Mouse (Mus musculus) left cerebral cortex, adult 9 months (tissue): ENCODE data around the gene Gm45837.

ENCODE experiments used
- DNase-seq, 2 experiments: peaks; one replicate each; pipeline ENCODE4 v3.0.0; 2022; ENCODE audit warnings: low spot score in 2 of 2

Gm45837 gene

DNA sequence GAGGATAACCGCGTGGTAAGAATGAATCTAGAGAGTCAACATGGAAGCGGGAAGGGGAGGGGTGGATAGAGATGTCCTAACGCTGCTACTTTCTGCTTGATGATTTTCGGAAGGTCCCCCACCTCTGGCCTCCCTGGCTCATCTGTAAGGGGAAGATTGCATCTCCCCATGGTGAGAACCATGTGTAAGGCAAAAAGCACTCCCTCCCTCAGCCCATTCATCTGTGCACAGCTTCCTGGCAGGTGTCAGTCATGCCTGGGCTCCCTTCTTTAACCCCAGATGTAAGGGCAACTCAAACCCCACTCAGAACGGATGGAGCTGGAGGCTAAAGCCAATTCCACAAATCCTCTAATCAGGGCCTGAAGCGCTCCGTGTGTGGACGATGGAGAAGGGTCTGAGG lies 89.0 kb downstream of the Gm45837 start:
- DNase-seq = no peak

- no peak for DNase-seq
Observed at GRCm38 (mm10) chr7:101501236-101501635, 90.5 kb downstream of the Gm45837 start.

GRCm38 (mm10) chr7:101501675-101502074 lies 91.0 kb downstream of the Gm45837 start:
- no peak for DNase-seq

DNA sequence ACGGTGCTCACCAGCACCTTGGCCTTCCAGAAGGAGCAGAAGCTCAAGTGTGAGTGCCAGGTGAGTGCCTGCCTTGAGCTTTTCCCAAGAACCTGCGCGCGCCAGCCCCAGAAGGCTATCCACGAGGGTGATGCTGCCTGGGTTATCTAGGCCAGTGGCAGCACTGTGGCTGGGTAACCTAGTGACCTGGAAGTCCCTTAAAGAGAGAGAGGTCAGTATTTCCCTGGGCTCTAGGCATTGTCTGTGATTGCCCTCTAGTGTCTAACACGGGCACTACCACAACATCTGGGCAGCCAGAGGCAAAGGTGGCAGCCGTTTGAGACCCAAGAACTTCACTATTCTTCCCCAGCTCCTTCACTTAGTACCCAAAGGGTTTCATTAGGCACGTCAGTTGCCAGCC lies 92.7 kb downstream of the Gm45837 start:
- peak in 1 of 2 experiments; percentile 70 for DNase-seq

- DNase-seq = no peak
Observed at GRCm38 (mm10) chr7:101503803-101504202, 93.1 kb downstream of the Gm45837 start.

DNA sequence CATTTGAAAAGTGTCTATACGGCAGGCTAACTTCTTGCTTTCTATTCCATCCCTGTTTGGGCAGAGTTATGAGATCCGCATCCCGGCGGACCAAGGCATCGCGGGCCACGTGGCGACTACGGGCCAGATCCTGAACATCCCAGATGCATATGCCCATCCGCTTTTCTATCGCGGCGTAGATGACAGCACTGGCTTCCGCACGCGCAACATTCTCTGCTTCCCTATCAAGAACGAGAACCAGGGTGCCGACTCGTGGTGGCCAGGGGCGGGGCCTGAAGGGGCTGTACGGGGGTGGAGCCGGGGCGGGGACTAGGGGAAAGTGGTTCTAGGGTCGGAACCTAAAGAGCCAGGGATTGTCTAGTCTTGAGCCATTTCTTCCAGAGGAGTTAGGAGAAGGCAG lies 93.8 kb downstream of the Gm45837 start:
- no peak for DNase-seq

GRCm38 (mm10) chr7:101509212-101509611 lies 98.5 kb downstream of the Gm45837 start:
- DNase-seq = no peak

GRCm38 (mm10) chr7:101513655-101514054 lies 103.0 kb downstream of the Gm45837 start:
- DNase-seq = peak in 1 of 2 experiments; percentile 79

DNA sequence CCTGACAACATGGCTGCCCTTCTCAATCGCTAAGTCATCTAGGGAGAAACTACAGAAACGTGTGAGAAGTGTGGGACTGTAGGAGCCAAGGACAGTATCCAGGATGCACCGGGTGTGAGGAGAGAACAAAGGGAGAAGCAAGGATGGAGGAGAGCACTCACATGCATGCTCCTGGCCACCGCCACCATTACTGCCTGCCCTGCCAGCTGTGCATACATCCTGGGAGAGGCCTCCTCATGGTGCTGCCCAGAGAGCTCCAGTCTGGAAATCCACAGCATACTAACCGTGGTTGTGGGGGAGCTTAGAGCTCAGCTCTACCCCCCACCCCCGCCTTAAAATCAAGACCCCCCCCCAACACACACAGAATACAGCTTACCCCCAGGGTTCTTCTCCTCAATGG lies 104.1 kb downstream of the Gm45837 start:
- DNase-seq = no peak

DNA sequence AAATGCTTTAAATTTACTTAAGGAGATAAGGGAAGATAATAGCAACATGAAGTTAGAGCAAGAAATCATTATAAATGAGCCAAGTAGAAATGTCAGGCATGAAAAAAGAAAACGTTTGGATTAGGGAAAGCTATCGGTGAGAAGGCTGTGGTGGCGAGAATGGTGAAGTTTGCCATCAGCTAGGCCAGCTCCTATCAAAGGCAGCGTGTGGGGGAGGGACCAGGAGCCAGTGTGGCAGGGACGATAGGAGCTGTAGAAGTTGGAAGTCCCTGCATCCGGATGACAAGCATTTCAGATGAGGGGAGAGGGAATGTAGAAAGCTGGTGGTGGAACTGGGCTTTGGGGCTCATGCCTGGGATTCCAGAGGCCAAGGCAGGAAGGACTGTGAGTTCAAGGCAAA lies 104.6 kb downstream of the Gm45837 start:
- peak in 1 of 2 experiments; percentile 59 for DNase-seq

GRCm38 (mm10) chr7:101516460-101516859 lies 105.8 kb downstream of the Gm45837 start:
- DNase-seq = no peak

DNA sequence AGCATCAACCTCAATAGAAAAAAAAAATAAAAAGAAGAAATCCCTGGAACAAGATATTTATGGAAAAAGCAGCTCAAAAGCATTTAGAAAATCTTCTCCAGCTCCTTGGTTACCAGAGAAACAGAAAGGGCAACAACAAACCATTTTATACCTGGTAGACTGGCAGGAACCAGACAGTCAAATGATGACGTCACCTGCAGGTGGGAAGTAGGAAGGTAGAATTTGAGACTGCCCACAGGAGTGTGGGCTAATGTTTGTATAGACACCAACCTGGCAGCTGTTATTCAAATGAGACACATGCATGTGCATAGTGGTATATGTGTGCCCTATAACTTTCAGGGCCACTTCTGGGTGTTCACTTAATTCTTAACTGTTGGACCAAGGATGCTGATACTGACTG lies 111.0 kb downstream of the Gm45837 start:
- no peak for DNase-seq

DNA sequence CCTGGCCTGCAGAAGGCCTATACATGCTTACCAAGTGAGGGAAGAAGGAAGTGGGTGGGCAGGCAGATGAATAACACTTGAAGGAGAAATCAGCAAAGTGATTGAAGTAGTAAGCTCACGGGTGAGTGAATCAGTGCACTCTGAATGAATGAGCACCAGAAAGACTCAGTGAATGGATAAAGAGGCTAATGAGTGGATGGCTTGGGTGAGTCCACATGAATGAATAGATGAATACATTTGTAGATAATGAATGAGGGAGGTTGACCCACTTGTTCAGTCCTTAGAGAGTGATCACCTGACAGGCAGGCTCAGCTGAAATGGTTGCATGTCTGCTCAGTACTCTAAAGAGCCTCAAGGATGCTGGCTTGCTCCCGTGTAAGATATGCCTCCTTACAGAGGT lies 112.5 kb downstream of the Gm45837 start:
- no peak for DNase-seq

DNA sequence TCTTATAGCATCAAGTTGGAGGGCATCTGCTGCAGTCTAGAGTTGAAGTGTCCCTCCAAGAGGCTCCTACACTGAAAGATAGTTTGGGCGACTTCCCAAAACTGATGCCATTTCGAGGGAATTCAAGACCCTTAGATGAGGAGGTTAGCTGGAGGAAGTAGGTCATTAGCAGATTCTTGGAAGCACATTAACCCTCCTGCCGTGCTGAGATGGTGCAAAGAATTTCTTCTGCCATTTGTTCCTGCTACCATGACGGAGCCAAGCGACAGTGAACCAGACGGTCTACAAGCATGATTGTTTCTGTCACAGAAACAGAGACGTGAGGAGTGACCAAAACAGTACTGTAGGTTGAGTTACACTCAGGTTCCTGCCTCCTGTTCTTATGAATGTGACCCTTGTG lies 115.8 kb downstream of the Gm45837 start:
- no peak for DNase-seq

DNA sequence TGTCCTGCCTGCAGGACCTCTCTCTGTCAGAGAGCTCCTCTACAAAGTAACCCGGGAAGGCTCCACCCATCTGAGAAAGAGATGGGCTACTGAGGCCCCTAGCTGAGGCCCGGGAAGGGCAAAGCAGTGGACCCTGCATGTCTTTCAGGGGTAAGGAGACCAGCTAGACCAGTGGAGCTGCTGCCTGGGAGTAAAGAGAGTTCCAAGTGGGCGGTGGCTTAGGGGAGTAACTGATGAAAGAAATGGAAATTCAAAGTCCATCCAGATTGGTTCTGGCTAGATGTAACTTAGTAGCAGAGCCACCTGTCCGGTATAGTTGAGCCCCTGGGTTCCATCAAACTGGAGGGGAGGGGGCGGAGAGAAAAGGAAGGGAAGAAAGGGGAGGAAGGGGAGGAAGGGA lies 123.7 kb downstream of the Gm45837 start:
- no peak for DNase-seq

DNA sequence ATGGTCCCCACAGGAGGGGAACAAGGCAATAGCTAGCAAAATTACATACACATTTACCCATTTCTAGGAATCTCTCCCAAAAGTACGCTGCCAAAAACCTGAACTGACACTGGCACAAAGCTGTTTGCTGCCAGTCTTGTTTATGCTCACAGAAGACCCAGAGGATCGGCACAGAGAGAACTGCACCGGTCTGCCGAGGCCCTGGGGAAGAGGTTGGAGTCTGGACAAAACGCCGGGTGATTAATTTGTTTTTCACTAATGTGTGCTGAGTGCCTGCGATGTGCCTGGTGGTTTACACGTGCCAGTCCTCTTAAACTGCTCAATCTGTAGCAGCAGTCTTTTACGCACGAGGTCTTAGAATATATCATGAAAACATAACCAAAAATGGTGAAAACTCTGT lies 124.4 kb downstream of the Gm45837 start:
- no peak for DNase-seq

GRCm38 (mm10) chr7:101535517-101535916 lies 124.8 kb downstream of the Gm45837 start:
- DNase-seq = no peak

- peak in 1 of 2 experiments; percentile 49 for DNase-seq
Observed at GRCm38 (mm10) chr7:101537541-101537940, 126.9 kb downstream of the Gm45837 start.

GRCm38 (mm10) chr7:101538141-101538933 lies 127.7 kb downstream of the Gm45837 start:
- DNase-seq = peak in 1 of 2 experiments; percentile 78

GRCm38 (mm10) chr7:101539774-101540173 lies 129.1 kb downstream of the Gm45837 start:
- DNase-seq = no peak

GRCm38 (mm10) chr7:101540684-101541083 lies 130.0 kb downstream of the Gm45837 start:
- DNase-seq = no peak

- DNase-seq = peak; percentile 75 to 91
Observed at GRCm38 (mm10) chr7:101541132-101541531, 130.4 kb downstream of the Gm45837 start.

- peak in 1 of 2 experiments; percentile 70 for DNase-seq
Observed at GRCm38 (mm10) chr7:101541734-101542133, 131.0 kb downstream of the Gm45837 start.

DNA sequence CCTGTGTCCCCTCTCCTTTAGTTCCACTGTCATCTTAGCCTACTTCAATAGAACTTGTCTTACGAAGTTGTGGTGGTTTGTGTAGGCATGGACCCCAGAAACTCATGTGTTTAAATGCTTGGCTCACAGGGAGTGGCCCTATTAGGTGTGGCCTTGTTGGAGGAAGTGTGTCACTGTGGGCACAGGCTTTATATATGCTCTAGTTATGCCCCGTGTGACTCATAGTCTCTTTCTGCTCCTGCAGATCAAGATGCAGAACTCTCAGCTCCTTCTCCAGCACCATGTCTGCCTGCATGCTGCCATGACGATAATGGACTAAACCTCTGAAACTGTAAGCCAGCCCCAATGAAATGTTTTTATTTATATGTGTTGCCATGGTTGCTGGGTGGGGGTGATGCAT lies 137.0 kb downstream of the Gm45837 start:
- DNase-seq = no peak
